ENCODE assay signal across 24 mouse cellular contexts in genomic region chr5:20753963-20754362, GRCm38 (mm10).
"Had no signal": no experiment of that assay in that cellular context is flagged by ENCODE, and none has a peak within 500 bp of the region (broad histone marks: within the 10 kb centered on the region; RNA-seq: fewer than 3 reads in every experiment).

No protein-coding gene starts in this region.

- DNase-seq: gastrocnemius, postnatal 14 days; gastrocnemius, postnatal 36 days; heart, adult 2 months; heart, postnatal 14 days; heart, postnatal 36 days; kidney, adult 11 months; kidney, adult 2 months; kidney, adult 9 months; kidney, postnatal 14 days; kidney, postnatal 36 days; layer of hippocampus, adult 9-11 months; layer of hippocampus, postnatal 36 days; liver had no signal

- H3K9me3 ChIP-seq: heart, embryonic 13.5 days; heart, embryonic 15.5 days; hindbrain, embryonic 13.5 days; hindbrain, embryonic 15.5 days; kidney, embryonic 15.5 days had no signal

- H3K4me3 ChIP-seq: heart, adult 2 months; heart, embryonic 13.5 days; heart, embryonic 15.5 days; hindbrain, embryonic 13.5 days; hindbrain, embryonic 15.5 days; kidney, embryonic 15.5 days had no signal

- H3K27ac ChIP-seq: heart, adult 2 months; heart, embryonic 13.5 days; heart, embryonic 15.5 days; hindbrain, embryonic 13.5 days; hindbrain, embryonic 15.5 days; hindbrain, postnatal 0 days; kidney, embryonic 15.5 days; kidney, postnatal 0 days; liver, embryonic 14.5 days had no signal

- H3K4me2 ChIP-seq: heart, embryonic 11.5 days; heart, embryonic 13.5 days; heart, embryonic 15.5 days; hindbrain, embryonic 13.5 days; hindbrain, embryonic 15.5 days; kidney, embryonic 15.5 days; liver, embryonic 11.5 days had no signal

- H3K27me3 ChIP-seq: heart, embryonic 13.5 days; heart, embryonic 15.5 days; hindbrain, embryonic 13.5 days; hindbrain, embryonic 15.5 days; kidney, embryonic 15.5 days had no signal

- ATAC-seq: hindbrain, postnatal 0 days; intestine, embryonic 16.5 days had no signal

- H3K9ac ChIP-seq: heart, embryonic 13.5 days; heart, embryonic 15.5 days; hindbrain, embryonic 13.5 days; hindbrain, embryonic 15.5 days; kidney, embryonic 15.5 days; liver, embryonic 14.5 days had no signal

- H3K4me1 ChIP-seq: kidney, embryonic 15.5 days had no signal

- H3K36me3 ChIP-seq: heart, embryonic 15.5 days had no signal
